Mouse (Mus musculus) CH12.LX (cell line): ENCODE measurements around the gene Nr0b2. TPM values are rescaled to one million over a fixed set of nuclear protein-coding genes. Genes with fewer than 3 reads are reported as not detected.

Experiments
- DNase-seq: peaks from one replicate; pipeline ENCODE4 v3.0.0-alpha.2; 2013; ENCODE audit errors: extremely low read depth
- H3K27ac ChIP-seq: 2 replicates; pipeline ENCODE4 v1.5.1; 2012; ENCODE audit warnings: low read depth, mild to moderate bottlenecking, control low read depth, moderate library complexity; ENCODE audit not compliant: insufficient read depth
- H3K27me3 ChIP-seq: replicated peaks from 2 replicates; pipeline ENCODE3; 2012; ENCODE audit warnings: inconsistent platforms
- H3K36me3 ChIP-seq, 2 experiments: replicated peaks in 1 of 2; 2 replicates each; pipeline versions ENCODE3 to v1.6.1; 2012; ENCODE audit warnings: inconsistent platforms in 1 of 2, low read length in 1 of 2, mild to moderate bottlenecking in 1 of 2, mixed read lengths in 1 of 2, moderate library complexity in 1 of 2; ENCODE audit not compliant: control insufficient read depth in 1 of 2, insufficient read depth in 1 of 2
- H3K4me1 ChIP-seq, 2 experiments: 2 replicates each; pipeline ENCODE4 v1.6.1; 2012; ENCODE audit warnings: inconsistent platforms in 1 of 2, moderate library complexity in 1 of 2; ENCODE audit not compliant: insufficient read depth in 2 of 2, control insufficient read depth in 1 of 2
- H3K4me2 ChIP-seq: 2 replicates; pipeline ENCODE4 v1.6.1; 2012; ENCODE audit warnings: low read depth, mild to moderate bottlenecking, control low read depth; ENCODE audit not compliant: poor library complexity, insufficient read depth, severe bottlenecking
- H3K4me3 ChIP-seq, 3 experiments: fragments of 150-350 bp in 1 of 3; sonication (generic) in 1 of 3; replicated peaks in 1 of 3; 2 replicates each; pipeline versions ENCODE3 to v1.5.1; 2011 to 2012; ENCODE audit warnings: low read depth in 2 of 3, low read length in 2 of 3, mild to moderate bottlenecking in 2 of 3, moderate library complexity in 2 of 3, control low read depth in 1 of 3, improper control_type of control experiment in 1 of 3, inconsistent platforms in 1 of 3, mixed read lengths in 1 of 3; ENCODE audit not compliant: poor library complexity in 1 of 3
- H3K79me2 ChIP-seq: replicated peaks from 2 replicates; pipeline ENCODE4 v1.6.1; 2012; ENCODE audit warnings: mild to moderate bottlenecking, moderate library complexity; ENCODE audit not compliant: control insufficient read depth, poor library complexity, insufficient read depth, severe bottlenecking; ENCODE audit errors: extremely low read depth
- H3K9ac ChIP-seq: 2 replicates; pipeline ENCODE4 v1.6.1; 2012; ENCODE audit warnings: low read depth, mild to moderate bottlenecking, control low read depth, moderate library complexity; ENCODE audit not compliant: insufficient read depth
- H3K9me3 ChIP-seq: replicated peaks from 2 replicates; pipeline ENCODE3; 2012; ENCODE audit warnings: low read length, inconsistent platforms, mixed read lengths
- BHLHE40 ChIP-seq: IDR thresholded peaks from 2 replicates; pipeline ENCODE4 v1.6.1; 2011; ENCODE audit warnings: mild to moderate bottlenecking, low read depth, low read length, improper control_type of control experiment
- CHD2 ChIP-seq: IDR thresholded peaks from 2 replicates; pipeline ENCODE4 v1.6.1; 2011; ENCODE audit warnings: low read length, improper control_type of control experiment
- EP300 ChIP-seq: IDR thresholded peaks from 2 replicates; pipeline ENCODE4 v1.6.1; 2011; ENCODE audit warnings: low read length, improper control_type of control experiment
- ETS1 ChIP-seq: conservative IDR thresholded peaks from 2 replicates; pipeline ENCODE4 v1.6.1; 2012; ENCODE audit warnings: low read depth, mild to moderate bottlenecking, inconsistent platforms, low read length, improper control_type of control experiment, moderate library complexity
- KAT2A ChIP-seq: IDR thresholded peaks from 2 replicates; pipeline ENCODE4 v1.6.1; 2012; ENCODE audit warnings: low read length, improper control_type of control experiment, inconsistent platforms; ENCODE audit not compliant: insufficient replicate concordance
- MAZ ChIP-seq: IDR thresholded peaks from 2 replicates; pipeline ENCODE4 v1.6.1; 2012; ENCODE audit warnings: low read depth, mild to moderate bottlenecking, inconsistent platforms, low read length, improper control_type of control experiment, moderate library complexity
- MXI1 ChIP-seq: IDR thresholded peaks from 2 replicates; pipeline ENCODE4 v1.6.1; 2011; ENCODE audit warnings: mild to moderate bottlenecking, low read depth, low read length, improper control_type of control experiment
- NRF1 ChIP-seq: IDR thresholded peaks from 2 replicates; pipeline ENCODE4 v1.6.1; 2014; ENCODE audit warnings: low read depth, mild to moderate bottlenecking, inconsistent platforms, low read length, improper control_type of control experiment, moderate library complexity
- PAX5 ChIP-seq: IDR thresholded peaks from 2 replicates; pipeline ENCODE4 v1.6.1; 2012; ENCODE audit warnings: low read length, inconsistent platforms, mixed read lengths
- POLR2A ChIP-seq: IDR thresholded peaks from 2 replicates; pipeline ENCODE4 v1.6.1; 2011; ENCODE audit warnings: low read depth, mild to moderate bottlenecking, improper control_type of control experiment, low read length
- RAD21 ChIP-seq: IDR thresholded peaks from 2 replicates; pipeline ENCODE4 v1.6.1; 2011; ENCODE audit warnings: low read depth, mild to moderate bottlenecking, low read length, improper control_type of control experiment, moderate library complexity
- RCOR1 ChIP-seq: conservative IDR thresholded peaks from 2 replicates; pipeline ENCODE4 v1.6.1; 2012; ENCODE audit warnings: low read depth, mild to moderate bottlenecking, inconsistent platforms, low read length, improper control_type of control experiment
- SIN3A ChIP-seq: IDR thresholded peaks from 2 replicates; pipeline ENCODE4 v1.6.1; 2012; ENCODE audit warnings: low read length, improper control_type of control experiment, inconsistent platforms
- SMC3 ChIP-seq: IDR thresholded peaks from 2 replicates; pipeline ENCODE4 v1.6.1; 2011; ENCODE audit warnings: low read depth, low read length, improper control_type of control experiment
- TBP ChIP-seq: conservative IDR thresholded peaks from 2 replicates; pipeline ENCODE4 v1.6.1; 2011; ENCODE audit warnings: low read depth, low read length, improper control_type of control experiment
- TCF12 ChIP-seq: IDR thresholded peaks from 2 replicates; pipeline ENCODE4 v1.6.1; 2014; ENCODE audit warnings: low read depth, mild to moderate bottlenecking, inconsistent platforms, low read length, improper control_type of control experiment
- UBTF ChIP-seq: IDR thresholded peaks from 2 replicates; pipeline ENCODE4 v1.6.1; 2012; ENCODE audit warnings: low read depth, mild to moderate bottlenecking, inconsistent platforms, low read length, improper control_type of control experiment, moderate library complexity
- ZC3H11A ChIP-seq: IDR thresholded peaks from 2 replicates; pipeline ENCODE4 v1.6.1; 2012; ENCODE audit warnings: low read depth, mild to moderate bottlenecking, inconsistent platforms, low read length, improper control_type of control experiment
- ZMIZ1 ChIP-seq: IDR thresholded peaks from 2 replicates; pipeline ENCODE4 v1.6.1; 2012; ENCODE audit warnings: low read depth, mild to moderate bottlenecking, inconsistent platforms, low read length, improper control_type of control experiment
- ZNF384 ChIP-seq: IDR thresholded peaks from 2 replicates; pipeline ENCODE4 v1.6.1; 2012; ENCODE audit warnings: low read depth, low read length, improper control_type of control experiment, inconsistent platforms
- dilution Hi-C: fragments of 300-500 bp; cut with MboI; formaldehyde crosslinking; loops from 2 replicates; pipeline ENCODE4 v1.14.3; 2020; ENCODE audit warnings: low sequenced_read_pairs; ENCODE audit not compliant: extremely low pct_unique_long_range_greater_than_20kb, extremely low pct_ligation_motif_present
- in situ Hi-C: fragments of 300-500 bp; cut with MboI; formaldehyde crosslinking; loops from 3 replicates; pipeline ENCODE4 v1.14.3; 2019; ENCODE audit warnings: low sequenced_read_pairs, low pct_ligation_motif_present, low pct_unique_long_range_greater_than_20kb, mixed read lengths
- polyA plus RNA-seq: library from polyadenylated mRNA; unstranded; fragments of >175 nt; gene quantifications from 2 replicates; pipeline ENCODE4 v1.2.1, GENCODE M21; 2012; ENCODE audit warnings: low read depth; ENCODE audit not compliant: insufficient read length
- total RNA-seq, 2 experiments: library from RNA; depleted of rRNA; stranded (reverse); fragments of 300-350 nt in 1 of 2; fragments of >200 nt in 1 of 2; gene quantifications; 2 replicates each; pipeline ENCODE4 v1.2.3; 2012 to 2014

Nr0b2 gene
- total and polyA plus RNA-seq, 3 experiments: not detected

DNA sequence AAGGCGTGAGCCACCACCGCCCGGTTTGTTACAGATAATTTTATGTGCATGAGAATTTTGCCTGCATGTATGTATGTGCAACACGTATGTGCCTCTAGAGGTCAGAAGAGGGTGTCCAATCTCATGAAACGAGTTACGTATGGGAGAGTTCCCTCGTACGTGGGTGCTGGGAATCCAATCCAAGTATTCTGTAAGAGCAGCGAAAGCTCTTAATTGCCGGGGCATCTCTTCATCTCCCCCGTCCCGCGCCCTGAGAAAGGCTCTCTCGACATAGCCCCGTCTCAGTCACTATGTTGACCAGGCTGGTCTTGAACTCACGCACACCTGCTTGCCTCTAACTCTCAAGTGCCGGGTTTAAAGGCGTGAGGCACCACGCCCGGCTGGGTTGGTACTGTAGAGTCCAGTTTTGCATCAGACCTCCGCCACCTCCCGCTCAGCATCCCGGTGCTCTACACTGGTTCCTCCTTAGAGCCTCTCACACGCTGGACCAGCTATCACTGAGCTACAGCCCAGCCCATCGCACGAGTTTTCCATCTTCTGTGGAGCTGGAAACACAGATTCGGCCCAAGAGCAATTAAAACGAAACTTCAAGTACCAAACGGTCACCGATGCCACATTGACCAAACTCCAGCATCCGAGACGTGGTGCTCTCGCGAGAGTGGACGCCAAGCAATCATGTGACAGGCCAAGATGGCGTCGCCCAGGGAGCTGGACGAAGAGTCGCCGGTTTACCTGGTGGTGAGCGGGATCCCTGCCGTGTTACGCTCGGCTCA is 21.1 kb downstream of the Nr0b2 start, which contains the start of gene Gpatch3 (continued):
- TF ChIP-seq CHD2 (peak; percentile 99), MAZ (0 out of 2 replicates have a peak, but pooled peaks have one; percentile 37), SIN3A (peak; percentile 97), POLR2A (peak; percentile 85)

DNA sequence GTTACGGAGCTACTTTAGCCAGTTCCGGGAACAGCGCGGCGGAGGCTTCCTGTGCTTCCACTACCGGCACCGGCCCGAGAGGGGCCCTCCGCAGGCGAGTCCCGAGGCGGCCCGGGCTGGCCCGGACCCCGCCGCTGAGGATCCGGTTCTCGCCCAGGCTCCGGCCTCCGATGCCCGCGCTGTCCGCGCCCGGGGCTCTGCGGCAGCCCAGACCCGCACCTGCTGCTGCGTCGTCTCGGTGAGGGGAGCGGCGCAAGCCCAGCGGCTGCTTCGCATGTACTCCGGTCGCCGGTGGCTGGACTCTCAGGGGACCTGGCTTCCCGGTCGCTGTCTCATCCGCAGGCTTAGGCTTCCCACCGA is 21.6 kb downstream of the Nr0b2 start:
- Histone ChIP-seq H3K4me3 (peak overlapping the region; percentile 80 to 91 (median 82)), H3K9ac (peak overlapping the region; percentile 96), H3K4me2 (no peak overlapping the region), H3K27me3 (no peaks in the 10 kb centered on the region), H3K4me1 (peaks cover 0 to 14% of the 10 kb centered on the region in 2 experiments; a peak in 3 of 4 replicates), H3K9me3 (peaks cover 2% of the 10 kb centered on the region), H3K79me2 (0 out of 2 replicates have a peak, but pooled peaks cover 3% of the 10 kb centered on the region), H3K27ac (peak overlapping the region; percentile 93), H3K36me3 (peaks cover 19 to 31% of the 10 kb centered on the region in 2 experiments)
- dilution Hi-C loops: no loop called here
- 0 out of 2 replicates have a peak, but pooled peaks have one; percentile 60 for TF ChIP-seq UBTF
- TF ChIP-seq ETS1: no peak
- TF ChIP-seq KAT2A: no peak
- DNase-seq: no peak
- in situ Hi-C loops: loop anchor here (25.0 kb wide), 1 partner anchor 512 kb away; the partner anchor contains the start of gene Cd52

DNA sequence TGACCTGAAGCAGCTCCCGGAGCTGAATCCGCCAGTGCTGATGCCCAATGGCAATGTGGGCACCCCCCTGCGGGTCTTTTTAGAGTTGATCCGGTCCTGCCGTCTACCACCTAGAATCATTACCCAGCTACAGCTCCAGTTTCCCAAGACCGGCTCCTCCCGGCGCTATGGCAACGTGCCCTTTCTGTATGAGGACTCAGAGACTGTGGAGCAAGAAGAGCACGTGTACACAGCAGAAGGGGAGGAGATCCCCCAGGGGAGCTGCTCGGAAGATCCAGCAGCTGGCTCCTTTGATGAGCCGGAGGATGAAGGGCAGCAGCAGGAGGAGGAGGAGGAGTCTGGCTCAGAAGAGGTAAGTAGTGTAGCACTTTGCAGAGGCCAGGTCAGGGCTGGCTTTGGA is 24.8 kb downstream of the Nr0b2 start:
- H3K4me2 ChIP-seq: no peak overlapping the region
- no peak overlapping the region for H3K27ac ChIP-seq
- in situ Hi-C loops (loop anchor here (25.0 kb wide), 1 partner anchor 509 kb away; the partner anchor contains the start of gene Cd52), dilution Hi-C loops (no loop called here)
- peaks cover 0 to 19% of the 10 kb centered on the region in 2 experiments for H3K4me1 ChIP-seq
- no peak overlapping the region for H3K4me3 ChIP-seq
- no peak for DNase-seq
- H3K36me3 ChIP-seq: peaks cover 42 to 55% of the 10 kb centered on the region in 2 experiments
- no peaks in the 10 kb centered on the region for H3K27me3 ChIP-seq
- 0 out of 2 replicates have a peak, but pooled peaks cover 3% of the 10 kb centered on the region for H3K79me2 ChIP-seq
- TF ChIP-seq EP300: no peak
- TF ChIP-seq BHLHE40: no peak
- no peak for TF ChIP-seq TCF12
- no peak for TF ChIP-seq ZNF384
- TF ChIP-seq KAT2A: no peak
- no peak for TF ChIP-seq TBP
- no peak for TF ChIP-seq NRF1
- no peak for TF ChIP-seq SMC3
- no peak for TF ChIP-seq RCOR1
- TF ChIP-seq RAD21: no peak
- no peak for TF ChIP-seq MXI1
- no peak for TF ChIP-seq ZC3H11A
- no peak for TF ChIP-seq PAX5
- no peak for TF ChIP-seq CHD2
- no peak for TF ChIP-seq ZMIZ1
- no peak overlapping the region for H3K9ac ChIP-seq
- H3K9me3 ChIP-seq: no peaks in the 10 kb centered on the region
